Mouse (Mus musculus) liver, embryonic 14.5 days (tissue): ENCODE results near the gene Ppt2.

ENCODE experiments used
- CTCF ChIP-seq: IDR thresholded peaks from 2 replicates; pipeline ENCODE4 v1.5.1; 2016; ENCODE audit warnings: antibody characterized with exemption, low read depth, control low read depth
- EP300 ChIP-seq: IDR thresholded peaks from 2 replicates; pipeline ENCODE4 v1.6.1; 2016; ENCODE audit warnings: antibody characterized with exemption, low read depth

DNA sequence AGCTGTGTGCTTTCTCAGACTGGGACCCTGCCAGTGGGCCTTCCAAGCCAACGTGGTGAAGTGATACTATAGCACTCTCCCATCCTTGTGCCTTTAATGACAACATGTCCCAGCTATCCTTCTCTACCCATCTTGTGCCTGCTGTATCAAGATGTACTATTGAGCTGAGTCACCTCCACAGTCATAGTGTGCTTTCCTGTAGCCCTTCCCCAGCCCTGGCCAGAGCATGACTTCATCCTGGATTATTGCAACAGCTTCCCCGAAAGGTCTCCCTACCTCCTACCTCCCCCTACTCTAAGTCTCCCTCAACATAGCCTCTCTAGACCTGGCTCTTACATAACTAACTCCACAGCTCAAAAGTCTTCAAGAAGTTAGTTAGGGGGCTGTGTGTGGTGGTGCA is 7.4 kb upstream of the Ppt2 start:
- TF ChIP-seq CTCF (no peak), EP300 (no peak)
